Mouse (Mus musculus): Measurements from ENCODE around the gene Golga1.

Golga1 gene

DNA sequence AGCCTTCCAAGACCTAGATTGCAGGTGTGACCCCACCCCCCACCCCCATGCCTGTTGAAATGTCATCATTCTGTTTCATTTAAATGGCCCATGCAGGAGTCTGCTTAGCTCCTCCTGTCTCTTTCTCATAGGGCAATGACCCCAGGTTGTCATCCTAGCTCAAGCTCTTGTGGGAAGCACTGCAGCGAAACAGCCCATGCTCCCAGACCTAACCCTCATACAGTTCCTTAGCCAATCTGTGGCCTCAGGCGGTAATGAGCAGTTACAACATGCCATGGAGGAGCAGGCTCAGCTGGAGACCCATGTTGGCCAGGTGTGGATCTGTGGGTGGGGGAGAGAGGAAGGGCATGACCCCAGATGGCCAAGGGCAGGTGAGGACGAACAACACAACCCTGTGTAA is 90.2 kb downstream of the Golga1 start:
- no peak for DNase-seq (ENCODE audit: low spot score in 2 of 2)

DNA sequence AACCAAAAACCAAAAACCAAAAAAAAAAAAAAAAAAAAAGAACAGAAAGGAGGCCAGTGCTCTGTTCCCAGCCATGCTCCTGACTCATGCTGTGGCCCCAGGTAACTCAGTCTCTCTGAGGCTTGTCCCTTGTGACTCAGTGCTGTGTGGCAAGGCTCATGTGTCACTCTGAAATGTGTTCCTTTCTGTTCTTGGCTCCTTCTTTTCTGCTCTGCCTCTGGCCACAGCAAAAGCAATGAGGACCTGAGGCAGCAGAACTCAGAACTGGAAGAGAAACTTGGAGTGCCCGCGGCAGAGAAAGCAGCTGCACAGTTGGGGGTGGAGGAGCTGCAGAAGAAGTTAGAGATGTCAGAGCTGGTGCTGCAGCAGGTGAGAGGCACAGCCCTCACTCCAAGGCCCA is 91.2 kb downstream of the Golga1 start:
- DNase-seq (ENCODE audit: low spot score in 2 of 2): no peak

DNA sequence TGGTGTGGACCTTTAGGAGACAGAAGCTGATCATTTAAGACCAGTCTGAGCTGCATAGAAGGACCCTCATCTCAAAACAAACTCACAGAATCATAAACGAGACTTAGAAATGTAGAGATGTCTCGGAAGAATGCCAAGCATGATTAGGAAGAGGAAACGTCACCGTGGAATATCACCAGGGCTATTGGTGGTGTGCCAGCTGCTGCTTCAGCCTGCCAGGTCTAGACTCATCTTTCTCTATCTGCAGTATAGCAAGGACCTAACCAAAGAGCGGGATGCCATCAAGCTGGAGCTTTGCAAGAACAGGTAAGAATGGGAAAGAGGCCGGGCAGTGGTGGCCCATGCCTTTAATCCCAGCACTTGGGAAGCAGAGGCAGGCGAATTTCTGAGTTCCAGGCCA is 91.6 kb downstream of the Golga1 start:
- no peak for DNase-seq (ENCODE audit: low spot score in 2 of 2)

DNA sequence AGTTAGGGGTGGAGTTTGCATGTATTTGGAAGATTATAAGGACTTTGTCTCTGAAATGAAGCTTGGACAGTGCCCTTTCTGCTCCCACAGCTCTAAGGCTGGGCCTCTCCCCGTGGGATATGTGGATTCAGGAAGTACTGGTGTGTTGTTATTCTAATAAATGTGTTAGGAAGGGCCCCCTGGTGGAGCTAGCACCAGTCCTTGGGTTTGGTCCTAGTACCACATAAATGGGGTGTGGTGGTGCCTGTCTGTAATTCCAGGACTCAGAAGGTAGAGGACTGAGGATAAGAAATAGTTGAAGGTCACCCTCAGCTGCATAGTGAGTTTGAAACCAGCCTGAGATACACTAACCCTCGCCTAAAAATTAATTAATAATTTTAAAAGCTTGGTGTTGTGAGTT is 92.1 kb downstream of the Golga1 start:
- DNase-seq (ENCODE audit: low spot score in 2 of 2): no peak

DNA sequence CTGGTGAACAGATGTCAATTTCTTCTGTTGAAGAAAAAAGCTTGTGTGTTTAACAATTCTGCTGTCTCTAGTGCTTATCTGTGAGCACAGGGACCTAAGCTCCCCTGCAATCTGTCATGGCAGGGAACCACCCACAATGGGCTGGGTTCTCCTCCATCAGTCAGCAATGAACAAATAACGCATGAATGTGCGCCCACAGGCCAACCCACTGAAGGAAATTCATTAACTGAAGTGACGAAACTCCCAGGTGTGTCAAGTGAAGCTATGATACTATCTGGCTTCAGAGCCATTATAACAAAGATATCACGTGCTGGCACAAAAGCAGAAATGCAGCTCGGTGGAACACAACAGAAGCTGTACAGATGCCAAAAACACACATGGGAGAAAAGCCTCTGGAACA is 95.3 kb downstream of the Golga1 start:
- DNase-seq (ENCODE audit: low spot score in 2 of 2): peak in 1 of 2 experiments; percentile 30

DNA sequence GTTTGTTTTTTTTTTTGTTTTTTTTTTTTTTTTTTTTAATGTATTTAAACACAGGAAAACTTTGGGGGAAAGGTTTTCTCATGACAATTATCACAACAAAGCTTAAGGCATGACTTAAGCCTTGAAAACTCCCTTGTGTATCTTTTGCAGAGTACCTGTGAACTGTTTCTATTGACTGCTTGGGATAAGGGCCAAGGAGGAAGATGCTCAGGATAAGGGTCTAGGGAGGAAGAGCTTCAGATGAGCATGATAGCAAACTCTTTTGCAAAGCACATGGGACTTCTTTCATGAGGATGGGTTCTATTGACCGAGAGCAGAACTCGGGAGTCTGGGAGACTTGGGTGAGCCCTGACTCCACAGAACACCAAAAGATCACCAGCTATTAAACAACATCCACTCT is 95.7 kb downstream of the Golga1 start:
- no peak for DNase-seq (ENCODE audit: low spot score in 2 of 2)
